Mouse (Mus musculus) ovary, postnatal 10 days (tissue): ENCODE data around the gene Wdr31.

ENCODE experiments used
- DNase-seq: peaks from one replicate; pipeline ENCODE4 v3.0.0; 2022; ENCODE audit warnings: low spot score

The Wdr31 gene

GRCm38 (mm10) chr4:62470598-62471051, at the start of gene Wdr31:
Wdr31 (minus strand) TSS chr4:62470896.
- DNase-seq, result peak; percentile 75

GRCm38 (mm10) chr4:62519849-62520233, 49.1 kb upstream of the Wdr31 start, which contains the start of gene Alad:
Alad (minus strand) TSS chr4:62519918.
- DNase-seq, result peak; percentile 71

DNA sequence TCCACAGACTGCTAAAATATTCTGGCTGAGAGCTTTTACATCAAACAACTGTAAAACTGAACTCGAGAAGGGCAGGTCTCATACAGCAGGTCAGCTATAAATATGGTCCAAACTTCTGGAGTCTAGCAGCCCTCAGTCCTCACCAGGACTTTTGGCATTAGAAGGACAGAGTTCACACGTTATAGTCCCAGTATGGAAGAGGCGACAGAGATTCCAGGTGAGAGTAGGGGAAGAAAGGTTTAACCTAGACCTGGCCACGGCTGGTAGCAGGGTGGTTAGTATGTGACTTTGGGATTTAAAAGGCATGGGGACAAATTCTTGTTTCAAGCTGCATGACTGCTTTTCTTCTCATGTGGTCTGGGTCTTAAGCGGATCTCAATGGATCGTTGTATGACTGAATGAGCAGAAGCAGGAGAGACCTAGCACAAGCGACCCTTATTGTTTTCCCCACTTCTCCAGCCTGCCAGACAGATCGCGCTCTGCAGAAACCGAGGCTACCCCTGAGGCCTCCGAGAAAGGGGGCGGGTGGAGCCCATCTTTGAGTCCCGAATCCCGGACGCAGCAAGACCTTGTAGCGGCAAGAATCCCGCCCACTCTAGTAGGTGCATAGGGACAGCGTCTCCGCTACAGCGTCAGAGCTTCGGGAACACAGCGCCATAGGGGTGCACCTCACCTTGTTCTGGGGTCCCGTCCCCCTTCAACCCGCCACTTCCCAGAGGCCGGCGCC, 48.6 kb upstream of the Wdr31 start:
- DNase-seq, result no peak

- no peak for DNase-seq
Observed at GRCm38 (mm10) chr4:62518416-62519121, 47.9 kb upstream of the Wdr31 start.

DNA sequence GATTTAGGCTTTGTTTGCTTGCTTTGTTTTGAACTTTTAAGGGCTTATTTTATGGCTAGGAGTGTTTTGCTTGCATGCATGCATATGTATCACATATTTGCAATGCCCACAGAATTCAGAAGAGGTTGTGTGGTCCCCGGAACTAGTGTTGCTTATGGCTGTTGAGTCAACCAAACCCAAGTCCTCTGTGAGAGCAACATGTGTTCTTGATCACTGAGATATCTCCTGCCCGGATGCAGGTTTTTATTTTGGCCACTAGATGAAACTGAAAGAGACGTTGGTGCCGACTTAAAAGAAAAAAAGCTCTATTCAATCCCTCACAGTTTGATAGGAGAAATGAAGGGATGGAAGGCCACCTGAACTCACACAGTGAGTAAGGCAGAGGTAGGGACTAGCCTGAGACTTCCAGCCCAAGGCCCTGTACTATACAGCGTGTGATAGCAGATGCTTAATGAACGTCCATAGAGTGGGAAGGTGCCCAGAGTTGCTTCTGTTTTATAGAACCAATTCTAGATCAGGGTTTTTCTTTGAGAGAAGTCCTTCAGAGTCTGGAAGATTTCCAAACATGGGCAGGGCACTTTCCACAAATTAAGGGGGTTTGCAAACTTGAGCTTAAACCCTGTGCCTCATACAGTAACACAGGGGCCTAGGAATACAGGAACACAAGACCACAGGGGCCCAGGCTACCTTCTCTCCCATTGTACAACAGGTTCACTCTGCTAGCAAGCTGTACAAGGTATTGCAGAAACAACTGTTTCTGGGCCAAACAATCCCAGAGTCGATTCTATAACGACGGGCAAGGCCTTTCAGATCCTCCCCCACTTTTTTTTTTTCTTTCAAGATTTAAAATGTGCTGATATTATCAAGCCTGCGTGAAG, 47.1 kb upstream of the Wdr31 start:
- DNase-seq, result no peak

DNA sequence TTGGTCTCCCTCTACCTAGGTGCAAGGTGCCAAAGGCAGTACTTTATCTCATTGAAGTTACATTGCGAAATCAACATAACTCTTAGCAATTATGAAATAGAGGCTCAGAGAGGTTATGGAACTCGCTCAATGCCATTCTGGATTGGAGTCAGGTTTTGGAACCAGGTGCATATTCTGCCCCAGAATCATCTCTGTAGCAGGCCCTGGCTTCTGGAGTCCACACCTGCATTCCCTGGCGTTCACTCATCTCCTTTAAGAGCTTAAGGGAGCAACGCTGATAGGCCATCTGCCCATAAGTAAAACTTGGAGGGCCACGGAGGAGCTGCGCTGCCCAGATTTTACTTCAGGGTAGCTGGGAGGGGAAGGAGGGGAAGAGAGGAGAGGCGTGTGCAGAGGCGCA, 46.4 kb upstream of the Wdr31 start:
- no peak for DNase-seq

GRCm38 (mm10) chr4:62516579-62516978, 45.9 kb upstream of the Wdr31 start:
- no peak for DNase-seq

GRCm38 (mm10) chr4:62516079-62516478, 45.4 kb upstream of the Wdr31 start:
- DNase-seq, result no peak

GRCm38 (mm10) chr4:62515490-62515889, 44.8 kb upstream of the Wdr31 start:
- DNase-seq, result no peak

GRCm38 (mm10) chr4:62514995-62515394, 44.3 kb upstream of the Wdr31 start:
- no peak for DNase-seq

- DNase-seq, result no peak
Observed at GRCm38 (mm10) chr4:62513998-62514506, 43.4 kb upstream of the Wdr31 start.

GRCm38 (mm10) chr4:62509946-62510345, 39.2 kb upstream of the Wdr31 start:
- DNase-seq, result no peak

DNA sequence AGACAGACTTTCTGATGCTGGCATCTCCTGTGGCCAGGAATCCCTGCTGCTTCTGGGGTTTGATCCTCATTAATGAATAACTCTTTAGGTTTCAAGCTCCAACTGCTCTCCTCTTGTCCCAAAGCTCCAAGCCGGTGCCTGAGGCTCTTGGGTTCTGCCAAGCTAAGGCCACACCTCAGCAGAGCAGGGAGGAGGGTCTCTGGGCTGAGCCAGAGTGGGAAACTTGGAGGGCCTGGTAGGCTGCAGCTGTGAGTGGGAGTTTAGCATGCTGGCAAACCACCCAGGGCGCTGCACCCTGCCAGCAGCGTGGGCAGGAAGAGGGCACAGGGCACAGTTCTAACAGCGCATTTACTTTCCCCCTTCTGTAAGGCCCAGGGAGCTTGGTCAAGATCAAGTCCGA, 38.1 kb upstream of the Wdr31 start:
- no peak for DNase-seq

DNA sequence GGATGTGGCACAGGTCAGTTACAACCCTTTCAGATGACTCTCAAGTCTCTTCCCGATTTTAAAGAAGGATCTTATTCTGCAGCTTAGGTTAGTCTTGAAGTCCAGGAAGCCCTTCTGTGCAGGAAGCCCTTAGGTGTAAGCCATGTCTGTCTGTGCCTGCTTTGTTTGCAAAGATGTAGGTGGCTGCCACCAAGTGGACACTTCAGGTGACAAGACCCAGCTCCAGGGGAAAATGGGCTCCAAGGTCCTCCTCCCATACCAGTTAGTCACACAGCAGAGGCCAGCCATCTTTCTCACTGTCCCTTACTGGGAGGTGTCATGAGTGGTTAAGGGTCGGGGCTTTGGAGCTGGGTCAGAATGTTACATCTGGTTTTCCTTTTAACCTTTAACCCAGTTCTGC, 36.1 kb upstream of the Wdr31 start:
- DNase-seq, result no peak

DNA sequence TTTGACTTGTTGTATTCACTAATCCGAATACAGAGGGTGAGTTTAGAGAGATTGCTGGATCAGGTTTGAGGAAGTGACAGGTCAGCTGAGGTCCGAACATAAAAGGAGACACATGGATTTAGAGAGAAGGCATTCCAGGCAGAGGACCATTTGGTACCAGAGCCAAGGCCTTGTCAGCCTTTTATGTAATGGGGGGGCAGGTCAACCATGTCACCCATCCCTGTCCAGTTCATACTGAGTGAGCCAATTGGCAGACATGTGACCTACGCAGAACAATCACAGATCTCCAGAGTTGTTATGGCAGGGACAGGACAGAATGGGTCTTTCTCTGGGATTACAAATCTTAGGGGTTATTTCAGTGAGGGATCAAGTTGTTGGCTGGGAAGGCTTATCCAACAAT, 35.3 kb upstream of the Wdr31 start:
- no peak for DNase-seq

DNA sequence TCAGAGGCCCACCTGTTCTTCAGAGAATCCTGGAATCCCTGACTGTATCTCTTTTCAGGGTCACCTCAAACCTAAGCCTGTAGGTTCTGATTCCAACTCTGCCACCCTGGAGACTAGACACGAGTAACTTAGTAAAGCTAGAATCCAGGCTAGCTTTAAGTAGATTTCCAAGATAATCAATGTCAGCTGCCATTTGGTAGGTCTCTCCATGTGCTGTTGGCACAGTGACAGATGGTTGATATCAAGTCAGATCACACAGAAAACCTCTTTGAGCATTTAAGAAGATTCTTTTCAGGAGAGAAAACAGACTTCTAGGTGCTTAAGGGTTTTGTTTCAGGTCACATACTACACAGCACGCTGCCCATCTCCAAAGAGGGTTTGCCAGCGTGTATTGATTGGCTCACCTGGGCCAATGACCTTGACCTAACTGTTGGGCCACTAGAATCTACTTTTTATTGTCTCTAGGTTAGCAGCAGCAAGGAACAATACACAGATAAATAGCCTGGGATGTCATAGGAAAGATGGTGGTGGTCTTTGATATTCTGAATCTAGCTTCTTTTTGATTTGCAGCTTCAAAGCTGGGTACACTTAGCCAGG, 32.8 kb upstream of the Wdr31 start, which contains the start of gene Hdhd3:
Hdhd3 (minus strand) TSS at position 94 of the 597 bp plus-strand sequence.
- DNase-seq, result no peak

- DNase-seq, result no peak
Observed at GRCm38 (mm10) chr4:62502969-62503368, 32.3 kb upstream of the Wdr31 start.

- peak; percentile 75 for DNase-seq
Observed at GRCm38 (mm10) chr4:62501964-62502732, 31.5 kb upstream of the Wdr31 start.

DNA sequence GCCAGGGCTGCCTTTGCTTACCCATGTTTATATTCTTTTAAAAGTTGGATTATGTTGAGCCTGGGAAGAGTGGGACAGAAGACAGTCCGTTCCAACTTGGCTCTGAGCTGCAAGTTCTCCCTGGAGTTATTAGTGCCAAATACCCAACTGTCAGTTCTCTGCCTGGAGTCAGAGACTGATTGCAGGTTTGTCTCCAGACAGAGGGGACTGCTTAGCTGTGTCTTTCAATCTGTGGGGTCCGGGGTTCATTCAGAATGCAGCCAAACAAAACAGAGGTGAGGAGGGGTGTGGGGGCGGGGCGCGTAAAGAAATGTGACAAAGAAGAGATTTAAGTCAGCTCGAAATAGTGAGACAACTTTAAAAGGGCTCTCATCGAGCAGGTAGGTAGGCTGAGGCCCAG, 30.8 kb upstream of the Wdr31 start:
- no peak for DNase-seq

- no peak for DNase-seq
Observed at GRCm38 (mm10) chr4:62500799-62501198, 30.1 kb upstream of the Wdr31 start.

- DNase-seq, result no peak
Observed at GRCm38 (mm10) chr4:62496815-62497214, 26.1 kb upstream of the Wdr31 start.
